ENCODE assay signal across 8 mouse cellular contexts in the genomic region with DNA sequence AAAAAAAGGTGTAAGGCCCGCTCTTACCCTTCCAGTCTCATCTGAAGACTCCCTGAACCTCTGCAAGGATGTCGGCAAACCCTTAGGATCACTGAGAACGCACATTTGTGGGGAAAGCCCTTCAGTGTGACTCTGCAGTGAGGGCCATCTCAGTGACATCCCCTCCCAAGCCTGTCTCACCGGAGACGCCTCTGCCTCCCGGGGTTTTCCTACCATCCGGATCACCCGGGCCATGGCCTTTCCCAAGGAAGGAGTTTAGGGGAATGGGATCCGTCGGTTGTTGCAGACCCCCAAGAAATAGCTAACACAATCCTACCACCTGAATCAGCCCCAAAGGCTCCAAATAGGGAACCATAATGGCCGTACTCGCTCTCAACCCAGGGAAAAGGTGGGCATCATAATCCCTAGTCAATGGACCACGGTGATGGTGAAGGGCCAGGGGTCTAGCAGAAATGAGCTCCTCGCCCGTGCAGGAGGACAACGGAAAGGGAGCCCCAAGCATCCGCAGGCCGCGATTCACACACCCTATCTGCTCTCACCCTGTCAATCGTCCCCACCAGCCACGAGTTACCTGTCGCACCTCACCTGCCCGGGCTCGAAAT. TPM values are rescaled to one million over a fixed set of nuclear protein-coding genes. Genes with fewer than 3 reads are reported as not detected.
DNase-seq lines count a peak whose midpoint lies in the region; ATAC-seq and TF ChIP-seq lines count a peak whose summit lies in the region.

No protein-coding gene starts in this region.

- H3K27ac ChIP-seq in heart, embryonic 11.5 days (ENCODE audit: low read depth, low read length): peak overlapping the region; percentile 99
- H3K27ac ChIP-seq in ES-E14 (ENCODE audit: insufficient read depth, low read depth, low read length, poor library complexity, severe bottlenecking): 0 out of 2 replicates have a peak overlapping the region, but pooled peaks have one; percentile 28
- H3K27ac ChIP-seq in embryonic facial prominence, embryonic 14.5 days (replicated peaks; ENCODE audit: low read depth, low read length): peak overlapping the region; percentile 97

- H3K4me2 ChIP-seq in heart, embryonic 11.5 days: peak overlapping the region; percentile 98
- H3K4me2 ChIP-seq in embryonic facial prominence, embryonic 14.5 days (ENCODE audit: low read depth, low read length): peak overlapping the region; percentile 96

- DNase-seq in heart, postnatal 25 days (ENCODE audit: low spot score): no peak
- DNase-seq in ES-E14 (ENCODE audit: low read depth, low spot score): no peak
- peak; percentile 10 for DNase-seq in embryonic facial prominence, embryonic 14.5 days (ENCODE audit: low spot score)
- DNase-seq in hindlimb bud, embryonic 11.5 days (ENCODE audit: extremely low spot score, low read depth, low spot score): peak; percentile 8
- peak; percentile 48 for DNase-seq in testis, postnatal 10 days (ENCODE audit: low spot score)
- no peak for DNase-seq in left cerebral cortex, adult 11 months (ENCODE audit: low spot score)

- under 1% methylated on average over 24 of the region's 24 CpGs for WGBS in heart, embryonic 11.5 days (ENCODE audit: insufficient replicate concordance)
- WGBS in embryonic facial prominence, embryonic 14.5 days: 3% methylated on average over 22 of the region's 24 CpGs

- no peaks in the 10 kb centered on the region for H3K27me3 ChIP-seq in heart, embryonic 11.5 days (ENCODE audit: control insufficient read depth, insufficient read depth, low read length)
- no peaks in the 10 kb centered on the region for H3K27me3 ChIP-seq in embryonic facial prominence, embryonic 14.5 days (replicated peaks; ENCODE audit: control insufficient read depth, insufficient read depth, low read length)

- H3K4me1 ChIP-seq in heart, embryonic 11.5 days (ENCODE audit: control insufficient read depth, insufficient read depth, low read length): peaks cover 10% of the 10 kb centered on the region; the same call in 1 of the 2 replicates
- peaks cover 3 to 4% of the 10 kb centered on the region in 2 experiments; a peak in 2 of 4 replicates for H3K4me1 ChIP-seq in ES-E14 (ENCODE audit: control insufficient read depth in 2 of 2, insufficient read depth in 2 of 2, low read length in 2 of 2, poor library complexity in 1 of 2)
- peaks cover 10% of the 10 kb centered on the region for H3K4me1 ChIP-seq in embryonic facial prominence, embryonic 14.5 days (ENCODE audit: control insufficient read depth, insufficient read depth, low read length)

- H3K36me3 ChIP-seq in heart, embryonic 11.5 days (ENCODE audit: control insufficient read depth, insufficient read depth, low read length): no peaks in the 10 kb centered on the region
- H3K36me3 ChIP-seq in ES-E14 (ENCODE audit: control insufficient read depth, insufficient read depth, low read length, poor library complexity, severe bottlenecking): no peaks in the 10 kb centered on the region
- H3K36me3 ChIP-seq in embryonic facial prominence, embryonic 14.5 days (ENCODE audit: control insufficient read depth, insufficient read depth, low read length): no peaks in the 10 kb centered on the region

- no peaks in the 10 kb centered on the region for H3K9me3 ChIP-seq in heart, embryonic 11.5 days (replicated peaks; ENCODE audit: control insufficient read depth, low read length)
- no peaks in the 10 kb centered on the region for H3K9me3 ChIP-seq in ES-E14 (ENCODE audit: control insufficient read depth, insufficient read depth, low read depth, low read length)
- no peaks in the 10 kb centered on the region for H3K9me3 ChIP-seq in embryonic facial prominence, embryonic 14.5 days (ENCODE audit: control insufficient read depth, low read length)

- in situ Hi-C loops in ES-E14 (cut with MboI; ENCODE audit: low sequenced_read_pairs in 2 of 2, unreplicated experiment in 2 of 2): no loop called here

- H3K4me3 ChIP-seq in heart, embryonic 11.5 days (ENCODE audit: low read depth, low read length): peak overlapping the region; percentile 90
- H3K4me3 ChIP-seq in ES-E14 (ENCODE audit: insufficient read depth in 1 of 2, low read depth in 1 of 2, low read length in 2 of 2, poor library complexity in 1 of 2, severe bottlenecking in 1 of 2): peak overlapping the region; percentile 82 to 100
- peak overlapping the region; percentile 99 for H3K4me3 ChIP-seq in embryonic facial prominence, embryonic 14.5 days (ENCODE audit: low read depth, low read length)

- intact Hi-C loops in heart, postnatal 25 days (cut with DNase I): loop anchor here (10.0 kb wide), 1 partner anchor 244 kb away; no protein-coding TSS in a partner anchor

- peak overlapping the region; percentile 94 for H3K9ac ChIP-seq in heart, embryonic 11.5 days (ENCODE audit: low read depth, low read length)
- peak overlapping the region; percentile 87 for H3K9ac ChIP-seq in ES-E14 (ENCODE audit: insufficient read depth, low read depth, low read length, poor library complexity, severe bottlenecking)
- peak overlapping the region; percentile 96 for H3K9ac ChIP-seq in embryonic facial prominence, embryonic 14.5 days (ENCODE audit: low read depth, low read length)

- no peak for ATAC-seq in heart, embryonic 11.5 days (replicated peaks; ENCODE audit: insufficient number of reproducible peaks, low FRiP score, low TSS enrichment)
- ATAC-seq in embryonic facial prominence, embryonic 14.5 days (ENCODE audit: low read depth): no peak; the same call in 1 of the 2 replicates
- peak; percentile 7 for ATAC-seq in megakaryocyte, adult 5-6 weeks (ENCODE audit: poor library complexity, severe bottlenecking)

TF ChIP-seq in ES-E14, 5 proteins besides CTCF, POLR2A, EP300 and RAD21:
- TF ChIP-seq ZNF384 (IDR thresholded peaks at IDR 0.05; ENCODE audit: low read depth, low read length) (no peak), ZC3H11A (IDR thresholded peaks at IDR 0.05; ENCODE audit: borderline replicate concordance, low read depth, low read length) (no peak), HCFC1 (IDR thresholded peaks at IDR 0.05; ENCODE audit: borderline replicate concordance, insufficient read depth, low read length) (no peak), MAFK (IDR thresholded peaks at IDR 0.05; ENCODE audit: insufficient read depth, low read depth, low read length) (no peak), CHD2 (IDR thresholded peaks at IDR 0.05; ENCODE audit: low read depth, low read length) (no peak)

RNA-seq across cellular contexts. Expression of a gene that starts 1.0 kb away (rescaled TPM):
- 47.0 and 53.6 TPM in 2 replicates for polyA plus RNA-seq in heart, embryonic 11.5 days (2014; fragmentation: Nextera tagmentation; extraction: Ambion mirVana)
- total RNA-seq in heart, postnatal 25 days (2021): 10 to 100 TPM; 28.0 to 30.3 TPM
- 67.9 and 82.8 TPM in 2 replicates for total RNA-seq in ES-E14 (2012; rRNA removed)
- polyA plus RNA-seq in embryonic facial prominence, embryonic 14.5 days (2014; fragmentation: Nextera tagmentation; extraction: Ambion mirVana): 75.2 and 76.2 TPM in 2 replicates
- total RNA-seq in megakaryocyte, adult 5-6 weeks (2015): 84.2 and 92.1 TPM in 2 replicates
- 111 and 131 TPM in 2 replicates for total RNA-seq in megakaryocyte, adult 5-6 weeks (2017)

RNA-seq across cellular contexts. Expression of a gene that starts 1.2 kb away (rescaled TPM):
- 58.5 and 75.5 TPM in 2 replicates for polyA plus RNA-seq in heart, embryonic 11.5 days (2014; fragmentation: Nextera tagmentation; extraction: Ambion mirVana)
- 10 to 100 TPM; 56.0 to 60.1 TPM for total RNA-seq in heart, postnatal 25 days (2021)
- total RNA-seq in ES-E14 (2012; rRNA removed): 43.0 and 72.5 TPM in 2 replicates
- polyA plus RNA-seq in embryonic facial prominence, embryonic 14.5 days (2014; fragmentation: Nextera tagmentation; extraction: Ambion mirVana): 88.8 and 92.1 TPM in 2 replicates
- total RNA-seq in megakaryocyte, adult 5-6 weeks (2015): 66.0 and 77.7 TPM in 2 replicates
- total RNA-seq in megakaryocyte, adult 5-6 weeks (2017): 49.4 and 59.2 TPM in 2 replicates

RNA-seq across cellular contexts. Expression of a gene that starts 34.6 kb away (rescaled TPM):
- 4.2 TPM in 2 replicates for polyA plus RNA-seq in heart, embryonic 11.5 days (2014; fragmentation: Nextera tagmentation; extraction: Ambion mirVana)
- 10 to 100 TPM; 16.4 to 20.9 TPM for total RNA-seq in heart, postnatal 25 days (2021)
- total RNA-seq in ES-E14 (2012; rRNA removed): 7.1 and 10.3 TPM in 2 replicates
- 4.7 and 5.5 TPM in 2 replicates for polyA plus RNA-seq in embryonic facial prominence, embryonic 14.5 days (2014; fragmentation: Nextera tagmentation; extraction: Ambion mirVana)
- 36.9 and 41.7 TPM in 2 replicates for total RNA-seq in megakaryocyte, adult 5-6 weeks (2015)
- 13.9 and 17.6 TPM in 2 replicates for total RNA-seq in megakaryocyte, adult 5-6 weeks (2017)

Comparison
In these comparisons a context has a peak if more than half of its experiments do, and no peak if none do; other contexts are left out.
1. H3K27ac ChIP-seq: peak in every context shown above with its lines; median percentile 99 in heart, embryonic 11.5 days; 97 in embryonic facial prominence, embryonic 14.5 days; 28 in ES-E14.
2. DNase-seq: peak in embryonic facial prominence, embryonic 14.5 days (single experiment), hindlimb bud, embryonic 11.5 days (single experiment) and testis, postnatal 10 days (single experiment); none in heart, postnatal 25 days (single experiment), ES-E14 (single experiment) and left cerebral cortex, adult 11 months (single experiment).
3. Peak in every context shown above with its lines, with median percentiles within 50 percentile points of each other: H3K4me3 ChIP-seq and H3K9ac ChIP-seq.